ENCODE assay signal across 10 mouse cellular contexts in the genomic region with DNA sequence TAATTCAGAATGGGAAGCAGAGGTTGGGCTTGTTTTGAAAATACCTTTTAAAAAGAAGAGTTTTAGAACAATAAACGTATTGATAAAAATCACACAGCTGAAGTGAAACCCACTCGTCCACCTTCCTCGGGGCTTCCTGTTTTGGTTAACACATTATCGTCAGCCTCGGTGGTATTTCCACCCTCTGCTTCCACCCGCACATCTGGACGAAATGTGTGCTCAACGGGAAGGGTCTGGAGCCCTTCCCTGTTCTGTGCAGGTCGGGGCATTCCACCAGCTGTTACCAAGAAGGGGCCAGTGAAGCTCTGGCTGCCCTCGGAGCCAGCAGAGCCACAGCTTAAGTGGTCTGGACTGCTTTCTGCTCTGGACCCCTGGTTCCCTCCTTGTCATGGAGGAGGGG.
A peak's percentile ranks its signal among the peaks of the same experiment; 100 is the strongest.
DNase-seq lines count a peak whose midpoint lies in the region; ATAC-seq and TF ChIP-seq lines count a peak whose summit lies in the region.
"Had no signal": no experiment of that assay in that cellular context is flagged by ENCODE, and none has a peak within 500 bp of the region (broad histone marks: within the 10 kb centered on the region; RNA-seq: fewer than 3 reads in every experiment).

No protein-coding gene starts in this region.

- H3K4me3 ChIP-seq in hindbrain, embryonic 12.5 days = no peak overlapping the region
- H3K4me3 ChIP-seq in hindbrain, postnatal 0 days (ENCODE audit: low read length) = no peak overlapping the region
- no peak overlapping the region for H3K4me3 ChIP-seq in embryonic facial prominence, embryonic 11.5 days (ENCODE audit: low read depth, low read length)
- H3K4me3 ChIP-seq in liver, embryonic 13.5 days (replicated peaks) = no peak overlapping the region
- H3K4me3 ChIP-seq in kidney, embryonic 16.5 days (ENCODE audit: low read length) = no peak overlapping the region

- no peak overlapping the region for H3K4me2 ChIP-seq in hindbrain, embryonic 12.5 days (replicated peaks)
- H3K4me2 ChIP-seq in hindbrain, postnatal 0 days (ENCODE audit: low read depth, low read length) = no peak overlapping the region
- no peak overlapping the region for H3K4me2 ChIP-seq in embryonic facial prominence, embryonic 11.5 days (ENCODE audit: low read depth, low read length)
- peak overlapping the region; percentile 33 for H3K4me2 ChIP-seq in liver, embryonic 13.5 days
- no peak overlapping the region for H3K4me2 ChIP-seq in kidney, embryonic 16.5 days (replicated peaks; ENCODE audit: low read depth, low read length)

- no peak for ATAC-seq in hindbrain, embryonic 12.5 days (ENCODE audit: low FRiP score)
- no peak for ATAC-seq in hindbrain, postnatal 0 days
- ATAC-seq in embryonic facial prominence, embryonic 11.5 days (replicated peaks; ENCODE audit: insufficient number of reproducible peaks, low FRiP score, low TSS enrichment, low read depth) = no peak
- no peak for ATAC-seq in liver, embryonic 13.5 days (ENCODE audit: low read depth)
- ATAC-seq in frontal cortex, adult (ENCODE audit: low TSS enrichment) = no peak
- no peak for ATAC-seq in kidney, embryonic 16.5 days (ENCODE audit: low FRiP score, low TSS enrichment)

- H3K27me3 ChIP-seq in hindbrain, embryonic 12.5 days = no peaks in the 10 kb centered on the region
- H3K27me3 ChIP-seq in hindbrain, postnatal 0 days (ENCODE audit: insufficient read depth, low read length) = no peaks in the 10 kb centered on the region
- H3K27me3 ChIP-seq in embryonic facial prominence, embryonic 11.5 days (ENCODE audit: control insufficient read depth, insufficient read depth, low read length) = no peaks in the 10 kb centered on the region
- H3K27me3 ChIP-seq in liver, embryonic 13.5 days = no peaks in the 10 kb centered on the region
- H3K27me3 ChIP-seq in kidney, embryonic 16.5 days (ENCODE audit: insufficient read depth, low read length) = no peaks in the 10 kb centered on the region

- no peaks in the 10 kb centered on the region for H3K4me1 ChIP-seq in hindbrain, embryonic 12.5 days
- no peaks in the 10 kb centered on the region for H3K4me1 ChIP-seq in hindbrain, postnatal 0 days (ENCODE audit: insufficient read depth, low read length)
- H3K4me1 ChIP-seq in embryonic facial prominence, embryonic 11.5 days (ENCODE audit: control insufficient read depth, insufficient read depth, low read length) = no peaks in the 10 kb centered on the region
- peaks cover 9% of the 10 kb centered on the region for H3K4me1 ChIP-seq in liver, embryonic 13.5 days (replicated peaks)
- H3K4me1 ChIP-seq in kidney, embryonic 16.5 days (ENCODE audit: insufficient read depth, low read length) = no peaks in the 10 kb centered on the region

- H3K36me3 ChIP-seq in hindbrain, embryonic 12.5 days = no peaks in the 10 kb centered on the region
- H3K36me3 ChIP-seq in hindbrain, postnatal 0 days (ENCODE audit: insufficient read depth, low read length) = no peaks in the 10 kb centered on the region
- no peaks in the 10 kb centered on the region for H3K36me3 ChIP-seq in embryonic facial prominence, embryonic 11.5 days (replicated peaks; ENCODE audit: control insufficient read depth, insufficient read depth, low read depth, low read length)
- no peaks in the 10 kb centered on the region for H3K36me3 ChIP-seq in liver, embryonic 13.5 days
- no peaks in the 10 kb centered on the region for H3K36me3 ChIP-seq in kidney, embryonic 16.5 days (ENCODE audit: insufficient read depth, low read length)

- WGBS in hindbrain, embryonic 12.5 days = 60% methylated on average over 10 of the region's 10 CpGs
- WGBS in hindbrain, postnatal 0 days = 78% methylated on average over 10 of the region's 10 CpGs
- 25% methylated on average over 10 of the region's 10 CpGs for WGBS in embryonic facial prominence, embryonic 11.5 days
- WGBS in liver, embryonic 13.5 days (ENCODE audit: insufficient replicate concordance) = 14% methylated on average over 10 of the region's 10 CpGs
- WGBS in kidney, embryonic 16.5 days = 58% methylated on average over 10 of the region's 10 CpGs

- H3K9ac ChIP-seq in hindbrain, embryonic 12.5 days = no peak overlapping the region
- H3K9ac ChIP-seq in hindbrain, postnatal 0 days (replicated peaks; ENCODE audit: low read length) = no peak overlapping the region
- H3K9ac ChIP-seq in embryonic facial prominence, embryonic 11.5 days (replicated peaks; ENCODE audit: low read length) = no peak overlapping the region
- H3K9ac ChIP-seq in liver, embryonic 13.5 days = no peak overlapping the region
- no peak overlapping the region for H3K9ac ChIP-seq in kidney, embryonic 16.5 days (replicated peaks; ENCODE audit: low read length)

- DNase-seq in hindbrain, postnatal 0 days (ENCODE audit: low spot score) = no peak
- DNase-seq in CD4-positive, CD25-positive, alpha-beta regulatory T cell, adult 2 months (ENCODE audit: low read depth, low spot score) = peak; percentile 49
- peak; percentile 61 for DNase-seq in embryonic facial prominence, embryonic 11.5 days (ENCODE audit: low spot score)
- DNase-seq in liver, embryonic 13.5 days = no peak
- DNase-seq in cerebellum, adult 9-11 months = no peak
- DNase-seq: lung, postnatal 4 days had no signal

- H3K9me3 ChIP-seq in hindbrain, embryonic 12.5 days (replicated peaks) = no peaks in the 10 kb centered on the region
- H3K9me3 ChIP-seq in hindbrain, postnatal 0 days (ENCODE audit: low read length) = no peaks in the 10 kb centered on the region
- H3K9me3 ChIP-seq in embryonic facial prominence, embryonic 11.5 days (replicated peaks; ENCODE audit: control insufficient read depth, low read length) = no peaks in the 10 kb centered on the region
- H3K9me3 ChIP-seq in liver, embryonic 13.5 days (replicated peaks) = no peaks in the 10 kb centered on the region
- no peaks in the 10 kb centered on the region for H3K9me3 ChIP-seq in kidney, embryonic 16.5 days (ENCODE audit: low read length)

- peak overlapping the region; percentile 40; the same call in 1 of the 2 replicates for H3K27ac ChIP-seq in hindbrain, embryonic 12.5 days
- H3K27ac ChIP-seq in hindbrain, postnatal 0 days = no peak overlapping the region
- no peak overlapping the region for H3K27ac ChIP-seq in embryonic facial prominence, embryonic 11.5 days (replicated peaks; ENCODE audit: low read depth, low read length)
- H3K27ac ChIP-seq in liver, embryonic 13.5 days = no peak overlapping the region
- H3K27ac ChIP-seq in kidney, embryonic 16.5 days (ENCODE audit: low read length) = no peak overlapping the region
- H3K27ac ChIP-seq: kidney, postnatal 0 days had no signal

- no peak for TF ChIP-seq CTCF in hindbrain, postnatal 0 days (IDR thresholded peaks at IDR 0.05; ENCODE audit: low read depth)

Comparison
In these comparisons a context has a peak if more than half of its experiments do, and no peak if none do; other contexts are left out.
1. DNase-seq: peak in CD4-positive, CD25-positive, alpha-beta regulatory T cell, adult 2 months (single experiment) and embryonic facial prominence, embryonic 11.5 days (single experiment); none in hindbrain, postnatal 0 days (single experiment), liver, embryonic 13.5 days (single experiment) and cerebellum, adult 9-11 months (single experiment).